Mouse (Mus musculus) hindbrain, postnatal 0 days (tissue): ENCODE data around the gene Arl6ip6. TPM values are rescaled to one million over a fixed set of nuclear protein-coding genes. Genes with fewer than 3 reads are reported as not detected.

ENCODE experiments used
- ATAC-seq: fragments of 200-750 bp; cut with Nextera tagmentation; 2 replicates; pipeline ENCODE4 v1.8.0; 2017; ENCODE audit warnings: mild to moderate bottlenecking, moderate TSS enrichment, moderate library complexity
- DNase-seq: peaks from one replicate; pipeline ENCODE4 v3.0.0-alpha.2; 2015; ENCODE audit warnings: low spot score
- H3K27ac ChIP-seq: fragments of 300-500 bp; sonication (generic); 2 replicates; pipeline ENCODE4 v1.5.1; 2014; ENCODE audit warnings: mild to moderate bottlenecking
- H3K27me3 ChIP-seq: fragments of 300-500 bp; sonication (generic); 2 replicates; pipeline ENCODE4 v1.6.1; 2014; ENCODE audit warnings: low read length, mixed read lengths; ENCODE audit not compliant: insufficient read depth
- H3K36me3 ChIP-seq: fragments of 300-500 bp; sonication (generic); 2 replicates; pipeline ENCODE4 v1.6.1; 2014; ENCODE audit warnings: low read length, mixed read lengths; ENCODE audit not compliant: insufficient read depth
- H3K4me1 ChIP-seq: fragments of 300-500 bp; sonication (generic); 2 replicates; pipeline ENCODE4 v1.6.1; 2014; ENCODE audit warnings: antibody characterized with exemption, low read length, mixed read lengths; ENCODE audit not compliant: insufficient read depth
- H3K4me2 ChIP-seq: fragments of 300-500 bp; sonication (generic); 2 replicates; pipeline ENCODE4 v1.6.1; 2014; ENCODE audit warnings: low read depth, mild to moderate bottlenecking, low read length, moderate library complexity, mixed read lengths
- H3K4me3 ChIP-seq: fragments of 300-500 bp; sonication (generic); 2 replicates; pipeline ENCODE4 v1.5.1; 2014; ENCODE audit warnings: low read length
- H3K9ac ChIP-seq: fragments of 300-500 bp; sonication (generic); replicated peaks from 2 replicates; pipeline ENCODE4 v1.6.1; 2014; ENCODE audit warnings: mild to moderate bottlenecking, low read length, moderate library complexity, mixed read lengths
- H3K9me3 ChIP-seq: fragments of 300-500 bp; sonication (generic); 2 replicates; pipeline ENCODE4 v1.6.1; 2016; ENCODE audit warnings: low read length, mixed read lengths
- CTCF ChIP-seq: IDR thresholded peaks from 2 replicates; pipeline ENCODE4 v1.5.1; 2016; ENCODE audit warnings: antibody characterized with exemption, control low read depth, low read depth
- WGBS: fragments of 180-500 bp; shearing (Covaris S2); extraction: QIAGEN DNeasy Blood & Tissue Kit; methylation state at CpG from one replicate; pipeline ENCODE4 v1.1.7; 2014; 5-methylcytosine and 5-hydroxymethylcytosine counted together
- polyA plus RNA-seq: library from polyadenylated mRNA; unstranded; fragments of >200 nt; fragmentation: Nextera tagmentation; extraction: Ambion mirVana; gene quantifications from 2 replicates; pipeline ENCODE4 v1.2.1, GENCODE M21; 2015
- total RNA-seq: library from RNA; depleted of rRNA; stranded (reverse); fragments of >200 nt; gene quantifications from 2 replicates; pipeline ENCODE4 v1.2.3, GENCODE M21; 2014; rRNA removed

The Arl6ip6 gene
- total and polyA plus RNA-seq, 2 experiments from 2014 or later = 22.7 to 25.2 TPM

DNA sequence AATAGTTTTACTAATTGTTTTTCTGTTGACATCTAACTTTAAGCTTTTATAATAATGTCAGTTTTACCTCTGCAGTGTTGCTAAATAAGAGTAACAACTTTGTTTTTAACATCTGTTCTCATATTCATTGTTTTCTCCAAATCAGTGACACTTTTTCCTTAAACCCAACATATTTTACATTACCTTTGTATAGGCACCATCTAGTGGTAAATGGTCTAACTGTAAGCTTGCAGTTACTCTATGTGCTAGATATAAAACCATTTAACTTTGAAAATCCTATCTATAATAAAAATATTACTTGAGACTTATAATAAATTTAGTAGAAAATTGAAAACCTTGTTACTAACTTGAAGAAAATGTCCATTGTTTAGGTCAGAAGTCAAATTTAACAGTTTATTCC lies 15.2 kb downstream of the Arl6ip6 start:
- ATAC-seq (no peak), DNase-seq (peak; percentile 30)
- Histone ChIP-seq H3K27ac (no peak overlapping the region), H3K9me3 (no peaks in the 10 kb centered on the region), H3K4me3 (no peak overlapping the region), H3K4me1 (no peaks in the 10 kb centered on the region), H3K4me2 (no peak overlapping the region), H3K36me3 (0 out of 2 replicates have a peak, but pooled peaks cover 4% of the 10 kb centered on the region), H3K9ac (no peak overlapping the region), H3K27me3 (no peaks in the 10 kb centered on the region)
- peak; percentile 48 for TF ChIP-seq CTCF

DNA sequence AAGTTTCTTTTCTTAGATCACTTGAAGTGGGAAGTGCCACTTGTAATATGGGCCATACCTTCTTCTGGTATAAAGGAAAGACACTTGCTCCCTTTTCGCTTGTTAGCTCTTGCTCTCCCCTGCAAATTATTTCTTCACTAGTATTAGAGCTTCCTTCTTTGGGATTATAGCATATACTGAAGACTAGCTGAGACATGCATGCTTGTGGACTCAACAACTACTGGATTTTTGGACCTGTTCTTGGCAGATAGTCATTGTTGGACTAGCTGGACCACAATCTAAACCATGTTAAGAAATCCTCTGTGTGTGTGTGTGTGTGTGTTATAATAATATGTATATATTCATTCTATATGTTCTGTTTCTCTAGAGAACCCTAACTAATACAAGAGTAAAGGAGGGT lies 22.0 kb downstream of the Arl6ip6 start:
- Histone ChIP-seq H3K27me3 (no peaks in the 10 kb centered on the region), H3K4me3 (no peak overlapping the region), H3K9ac (no peak overlapping the region), H3K4me2 (no peak overlapping the region), H3K4me1 (no peaks in the 10 kb centered on the region), H3K36me3 (peaks cover 17% of the 10 kb centered on the region; the same call in 1 of the 2 replicates), H3K27ac (no peak overlapping the region), H3K9me3 (no peaks in the 10 kb centered on the region)
- DNase-seq = no peak
- ATAC-seq = no peak
- no peak for TF ChIP-seq CTCF
- WGBS = 96% methylated on average over 1 of the region's 1 CpGs

DNA sequence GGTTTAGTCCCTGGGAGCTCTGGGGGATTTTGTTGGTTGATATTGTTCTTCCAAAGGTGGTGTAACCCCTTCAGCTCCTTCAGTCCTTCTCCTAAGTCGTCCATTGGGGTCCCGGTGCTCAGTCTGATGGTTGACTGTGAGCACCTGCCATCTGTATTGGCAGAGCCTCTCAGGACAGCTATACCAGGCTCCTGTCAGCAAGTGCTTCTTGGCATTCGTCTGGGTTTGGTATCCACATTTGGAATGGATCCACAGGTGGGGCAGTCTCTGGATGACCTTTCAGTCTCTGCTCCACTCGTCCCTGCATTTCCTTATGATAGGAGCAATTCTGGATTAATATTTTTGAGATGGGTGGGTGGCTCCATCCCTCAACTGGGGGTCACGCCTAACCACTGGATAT lies 30.7 kb downstream of the Arl6ip6 start:
- ATAC-seq = no peak
- no peak overlapping the region for H3K4me2 ChIP-seq
- no peak overlapping the region for H3K9ac ChIP-seq
- no peak overlapping the region for H3K4me3 ChIP-seq
- H3K27ac ChIP-seq = no peak overlapping the region
- H3K27me3 ChIP-seq = no peaks in the 10 kb centered on the region
- no peaks in the 10 kb centered on the region for H3K4me1 ChIP-seq
- H3K9me3 ChIP-seq = no peaks in the 10 kb centered on the region
- TF ChIP-seq CTCF = no peak
- WGBS = 87% methylated on average over 5 of the region's 5 CpGs
- no peaks in the 10 kb centered on the region for H3K36me3 ChIP-seq
- no peak for DNase-seq

DNA sequence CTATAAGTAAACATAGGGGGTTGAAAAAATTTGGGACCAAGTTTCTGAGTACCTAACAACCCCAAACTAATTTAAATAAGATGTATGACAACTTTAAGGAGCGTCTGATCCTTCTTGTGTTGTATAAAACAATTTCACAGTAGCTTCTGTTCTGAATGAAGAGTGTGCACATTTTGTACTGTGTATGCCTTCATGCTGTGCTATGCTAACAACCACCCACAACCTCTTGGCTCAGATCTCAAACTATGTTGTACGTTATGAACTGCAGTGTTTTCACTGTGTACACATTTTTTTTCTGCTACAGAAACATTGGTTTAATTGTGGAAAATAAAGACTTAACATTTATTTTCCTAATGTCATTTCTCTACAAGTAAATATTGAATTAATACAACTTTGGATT lies 65.5 kb downstream of the Arl6ip6 start:
- DNase-seq = no peak
- no peak for TF ChIP-seq CTCF
- Histone ChIP-seq H3K27ac (no peak overlapping the region), H3K27me3 (no peaks in the 10 kb centered on the region), H3K4me3 (no peak overlapping the region), H3K9me3 (no peaks in the 10 kb centered on the region), H3K4me1 (no peaks in the 10 kb centered on the region), H3K4me2 (no peak overlapping the region), H3K36me3 (no peaks in the 10 kb centered on the region), H3K9ac (no peak overlapping the region)
- no peak for ATAC-seq
- 31% methylated on average over 2 of the region's 2 CpGs for WGBS

Other genes starting within 250 kb of the Arl6ip6 start
- gene Prpf40a, start 442 bp upstream of the Arl6ip6 start, total RNA-seq = 45.4 and 50.2 TPM in 2 replicates
- 99.3 and 100 TPM in 2 replicates for gene Prpf40a, start 442 bp upstream of the Arl6ip6 start, polyA plus RNA-seq